Mouse (Mus musculus) lung, adult 2 months (tissue): ENCODE measurements around the gene Apol6.

ENCODE experiments used
- CTCF ChIP-seq: fragments of 200-500 bp; IDR thresholded peaks from 2 replicates; pipeline ENCODE4 v1.5.1; 2011; ENCODE audit warnings: mild to moderate bottlenecking, low read length, control low read depth; ENCODE audit not compliant: insufficient read depth
- POLR2A ChIP-seq: fragments of 200-500 bp; IDR thresholded peaks from 2 replicates; pipeline ENCODE4 v1.6.1; 2011; ENCODE audit warnings: low read depth, mild to moderate bottlenecking, control low read depth, low read length, borderline replicate concordance; ENCODE audit errors: extremely low read depth

GRCm38 (mm10) chr15:77066233-77066632, 21.7 kb downstream of the Apol6 start:
- TF ChIP-seq CTCF, result no peak
- TF ChIP-seq POLR2A, result no peak
